Mouse (Mus musculus): ENCODE measurements around the gene Rhoa. TPM values are rescaled to one million over a fixed set of nuclear protein-coding genes. Genes with fewer than 3 reads are reported as not detected.
A peak's percentile ranks its signal among the peaks of the same experiment; 100 is the strongest.
"Not testable (repeated sequence)": the region's sequence is repeated elsewhere in the genome, so short reads cannot be mapped to it uniquely, and the experiment has no call there.

Rhoa gene
- 240 and 243 TPM in 2 replicates for polyA plus RNA-seq (2016; fragmentation: Nextera tagmentation; extraction: Ambion mirVana)

GRCm38 (mm10) chr9:108305629-108306520 lies at the start of gene Rhoa, which contains the start of gene Tcta:
TSS of gene Rhoa (plus strand) at chr9:108306129.
TSS of gene Tcta (minus strand) at chr9:108306160.
- peaks cover 36% of the 10 kb centered on the region for H3K36me3 ChIP-seq (replicated peaks)
- peak within 1 kb of the TSS; percentile 94 for H3K4me3 ChIP-seq
- H3K27me3 ChIP-seq (replicated peaks; ENCODE audit: low read depth, poor library complexity, severe bottlenecking) = no peaks in the 10 kb centered on the region
- peak within 1 kb of the TSS; percentile 99 for H3K27ac ChIP-seq (replicated peaks)
- whole genome bisulfite sequencing = under 1% methylated on average over 81 of the region's 81 CpGs
- peaks cover 36% of the 10 kb centered on the region for H3K4me1 ChIP-seq
- DNase-seq (ENCODE audit: low spot score) = peak; percentile 98
- H3K9me3 ChIP-seq = no peaks in the 10 kb centered on the region

GRCm38 (mm10) chr9:108260526-108260925 lies 45.4 kb upstream of the Rhoa start:
- H3K4me1 ChIP-seq = peaks cover 40% of the 10 kb centered on the region
- WGBS = 84% methylated on average over 4 of the region's 4 CpGs
- no peak overlapping the region for H3K27ac ChIP-seq (replicated peaks)
- H3K27me3 ChIP-seq (replicated peaks; ENCODE audit: low read depth, poor library complexity, severe bottlenecking) = no peaks in the 10 kb centered on the region
- no peak for DNase-seq (ENCODE audit: low spot score)
- H3K9me3 ChIP-seq = no peaks in the 10 kb centered on the region
- H3K36me3 ChIP-seq (replicated peaks) = peaks cover 10% of the 10 kb centered on the region
- H3K4me3 ChIP-seq = no peak overlapping the region

GRCm38 (mm10) chr9:108261865-108262264 lies 44.1 kb upstream of the Rhoa start:
- Histone ChIP-seq H3K9me3 (no peaks in the 10 kb centered on the region), H3K27me3 (replicated peaks; ENCODE audit: low read depth, poor library complexity, severe bottlenecking) (no peaks in the 10 kb centered on the region), H3K27ac (replicated peaks) (no peak overlapping the region), H3K4me1 (peaks cover 47% of the 10 kb centered on the region), H3K4me3 (peak overlapping the region; percentile 96), H3K36me3 (replicated peaks) (peaks cover 10% of the 10 kb centered on the region)
- no peak for DNase-seq (ENCODE audit: low spot score)
- WGBS = 78% methylated on average over 7 of the region's 7 CpGs

- peak overlapping the region; percentile 95 for H3K27ac ChIP-seq (replicated peaks)
- peak overlapping the region; percentile 96 for H3K4me3 ChIP-seq
- peaks cover 47% of the 10 kb centered on the region for H3K4me1 ChIP-seq
- no peak for DNase-seq (ENCODE audit: low spot score)
- H3K27me3 ChIP-seq (replicated peaks; ENCODE audit: low read depth, poor library complexity, severe bottlenecking) = no peaks in the 10 kb centered on the region
- H3K36me3 ChIP-seq (replicated peaks) = peaks cover 9% of the 10 kb centered on the region
- WGBS = 47% methylated on average over 11 of the region's 11 CpGs
- H3K9me3 ChIP-seq = no peaks in the 10 kb centered on the region
Measured at GRCm38 (mm10) chr9:108262494-108263049, 43.4 kb upstream of the Rhoa start.

GRCm38 (mm10) chr9:108263131-108263681 lies 42.7 kb upstream of the Rhoa start:
- no peak for DNase-seq (ENCODE audit: low spot score)
- WGBS = under 1% methylated on average over 62 of the region's 62 CpGs

GRCm38 (mm10) chr9:108263690-108264190 lies 42.2 kb upstream of the Rhoa start, which contains the start of gene Dag1:
TSS of gene Dag1 (minus strand) at chr9:108263958.
- DNase-seq (ENCODE audit: low spot score) = peak; percentile 100
- WGBS = under 1% methylated on average over 71 of the region's 71 CpGs
- peak within 1 kb of the TSS; percentile 95 for H3K27ac ChIP-seq (replicated peaks)
- 0 out of 2 replicates have a peak, but pooled peaks cover 4% of the 10 kb centered on the region for H3K36me3 ChIP-seq (replicated peaks)
- peaks cover 47% of the 10 kb centered on the region for H3K4me1 ChIP-seq
- peak within 1 kb of the TSS; percentile 96 for H3K4me3 ChIP-seq
- H3K27me3 ChIP-seq (replicated peaks; ENCODE audit: low read depth, poor library complexity, severe bottlenecking) = no peaks in the 10 kb centered on the region
- H3K9me3 ChIP-seq = no peaks in the 10 kb centered on the region

More at GRCm38 (mm10) chr9:108263131-108263681, 42.7 kb upstream of the Rhoa start:
- Histone ChIP-seq H3K27me3 (replicated peaks; ENCODE audit: low read depth, poor library complexity, severe bottlenecking) (no peaks in the 10 kb centered on the region), H3K4me1 (peaks cover 47% of the 10 kb centered on the region), H3K4me3 (peak overlapping the region; percentile 96), H3K9me3 (no peaks in the 10 kb centered on the region), H3K36me3 (replicated peaks) (0 out of 2 replicates have a peak, but pooled peaks cover 4% of the 10 kb centered on the region), H3K27ac (replicated peaks) (peak overlapping the region; percentile 95)

GRCm38 (mm10) chr9:108264191-108264921 lies 41.6 kb upstream of the Rhoa start:
- Histone ChIP-seq H3K36me3 (replicated peaks) (0 out of 2 replicates have a peak, but pooled peaks cover 4% of the 10 kb centered on the region), H3K9me3 (no peaks in the 10 kb centered on the region), H3K27ac (replicated peaks) (peak overlapping the region; percentile 95), H3K27me3 (replicated peaks; ENCODE audit: low read depth, poor library complexity, severe bottlenecking) (no peaks in the 10 kb centered on the region), H3K4me3 (peak overlapping the region; percentile 96), H3K4me1 (peaks cover 47% of the 10 kb centered on the region)
- 10% methylated on average over 10 of the region's 10 CpGs for WGBS
- peak; percentile 24 for DNase-seq (ENCODE audit: low spot score)

GRCm38 (mm10) chr9:108266261-108266935 lies 39.5 kb upstream of the Rhoa start:
- H3K36me3 ChIP-seq (replicated peaks) = no peaks in the 10 kb centered on the region
- no peaks in the 10 kb centered on the region for H3K9me3 ChIP-seq
- WGBS = 59% methylated on average over 10 of the region's 10 CpGs
- H3K27ac ChIP-seq (replicated peaks) = peak overlapping the region; percentile 37; the same call in 1 of the 2 replicates
- peaks cover 45% of the 10 kb centered on the region for H3K4me1 ChIP-seq
- H3K4me3 ChIP-seq = no peak overlapping the region
- no peak for DNase-seq (ENCODE audit: low spot score)
- no peaks in the 10 kb centered on the region for H3K27me3 ChIP-seq (replicated peaks; ENCODE audit: low read depth, poor library complexity, severe bottlenecking)

- Histone ChIP-seq H3K4me1 (peaks cover 45% of the 10 kb centered on the region), H3K27ac (replicated peaks) (no peak overlapping the region), H3K4me3 (no peak overlapping the region), H3K27me3 (replicated peaks; ENCODE audit: low read depth, poor library complexity, severe bottlenecking) (no peaks in the 10 kb centered on the region), H3K9me3 (no peaks in the 10 kb centered on the region), H3K36me3 (replicated peaks) (no peaks in the 10 kb centered on the region)
- no peak for DNase-seq (ENCODE audit: low spot score)
- WGBS = 85% methylated on average over 7 of the region's 7 CpGs
Measured at GRCm38 (mm10) chr9:108267691-108268090, 38.2 kb upstream of the Rhoa start.

- peaks cover 40% of the 10 kb centered on the region for H3K4me1 ChIP-seq
- DNase-seq (ENCODE audit: low spot score); H3K9me3 ChIP-seq; H3K36me3 ChIP-seq (replicated peaks); H3K4me3 ChIP-seq; H3K27ac ChIP-seq (replicated peaks); H3K27me3 ChIP-seq (replicated peaks; ENCODE audit: low read depth, poor library complexity, severe bottlenecking): not testable (repeated sequence)
- WGBS = 81% methylated on average over 7 of the region's 7 CpGs
Measured at GRCm38 (mm10) chr9:108268701-108269100, 37.2 kb upstream of the Rhoa start.

GRCm38 (mm10) chr9:108271941-108272340 lies 34.0 kb upstream of the Rhoa start:
- Histone ChIP-seq H3K27me3 (replicated peaks; ENCODE audit: low read depth, poor library complexity, severe bottlenecking) (no peaks in the 10 kb centered on the region), H3K4me1 (peaks cover 28% of the 10 kb centered on the region), H3K4me3 (no peak overlapping the region), H3K27ac (replicated peaks) (peak overlapping the region; percentile 20), H3K36me3 (replicated peaks) (no peaks in the 10 kb centered on the region), H3K9me3 (no peaks in the 10 kb centered on the region)
- 22% methylated on average over 2 of the region's 2 CpGs for WGBS
- peak; percentile 63 for DNase-seq (ENCODE audit: low spot score)

All from embryonic facial prominence, embryonic 10.5 days (tissue).